Mouse (Mus musculus): ENCODE measurements around the gene Pyy. TPM values are rescaled to one million over a fixed set of nuclear protein-coding genes. Genes with fewer than 3 reads are reported as not detected.

The Pyy gene
- total RNA-seq, 2 experiments from 2014 or later: not detected

- intact Hi-C loops (cut with DNase I): loop anchor here (2.0 kb wide), 2 partner anchors 27 to 77 kb away; partner anchors contain the start of gene Mpp2
- peak; percentile 80 for DNase-seq
- peak; percentile 98 for TF ChIP-seq CTCF (IDR thresholded peaks at IDR 0.05)
- H3K27ac ChIP-seq: no peak overlapping the region
- peak overlapping the region; percentile 60 for H3K4me3 ChIP-seq
These were observed 46.2 kb downstream of the Pyy start for GRCm38 (mm10) chr11:102061236-102061940.

Other genes with a start within 250 kb of the Pyy start
- 1 to 10 TPM; 1.1 to 4.7 TPM for gene Meox1, start 213.5 kb downstream of the Pyy start, total RNA-seq (2021)
- not detected for gene Sost, start 140.8 kb downstream of the Pyy start, total RNA-seq (2021)
- not detected for gene Cfap97d1, start 123.6 kb downstream of the Pyy start, total RNA-seq (2021)
- 100 to 1,000 TPM; 123 to 129 TPM for gene Dusp3, start 120.8 kb downstream of the Pyy start, total RNA-seq (2021)
- 10 to 100 TPM; 19.4 to 34.7 TPM for gene Mpp3, start 79.4 kb downstream of the Pyy start, total RNA-seq (2021)
- gene Cd300lg, start 66.3 kb downstream of the Pyy start, total RNA-seq (2021): 10 to 100 TPM; 17.6 to 18.9 TPM
- 1 to 10 TPM; 1.2 TPM for gene Mpp2, start 19.3 kb downstream of the Pyy start, total RNA-seq (2021)
- not detected for gene Ppy, start 6.5 kb downstream of the Pyy start, total RNA-seq (2021)
- gene Nags, start 37.7 kb upstream of the Pyy start, total RNA-seq (2021): not detected
- gene Tmem101, start 48.6 kb upstream of the Pyy start, total RNA-seq (2021): 10 to 100 TPM in 1 of 2 experiments, 1 to 10 TPM in 1; 9.8 to 10.2 TPM
- 100 to 1,000 TPM in 1 of 2 experiments, 10 to 100 TPM in 1; 95.3 to 106 TPM for gene Lsm12, start 77.5 kb upstream of the Pyy start, total RNA-seq (2021)
- 10 to 100 TPM; 50.3 to 53.0 TPM for gene G6pc3, start 81.8 kb upstream of the Pyy start, total RNA-seq (2021)
- 10 to 100 TPM; 78.3 to 78.7 TPM for gene Hdac5, start 122.3 kb upstream of the Pyy start, total RNA-seq (2021)
- not detected for gene BC030867, start 141.1 kb upstream of the Pyy start, total RNA-seq (2021)
- 10 to 100 TPM; 78.2 to 80.4 TPM for gene Asb16, start 160.9 kb upstream of the Pyy start, total RNA-seq (2021)
- 10 to 100 TPM; 13.9 to 15.7 TPM for gene Tmub2, start 177.1 kb upstream of the Pyy start, total RNA-seq (2021)
- gene Atxn7l3, start 188.8 kb upstream of the Pyy start, total RNA-seq (2021): 10 to 100 TPM; 12.0 to 12.6 TPM
- gene Ubtf, start 211.9 kb upstream of the Pyy start, total RNA-seq (2021): 10 to 100 TPM; 37.8 to 40.4 TPM